Mouse (Mus musculus) CD4-positive, CD25-positive, alpha-beta regulatory T cell, adult 4 months (primary cell): ENCODE measurements around the gene Grk5. TPM values are rescaled to one million over a fixed set of nuclear protein-coding genes. Genes with fewer than 3 reads are reported as not detected.
"Not testable (repeated sequence)": the region's sequence is repeated elsewhere in the genome, so short reads cannot be mapped to it uniquely, and the experiment has no call there.

ENCODE experiments used
- ATAC-seq: one replicate; pipeline ENCODE4 v1.8.0; 2017
- polyA plus RNA-seq, 2 experiments: library from polyadenylated mRNA; unstranded; fragments of 100-300 nt; shearing (Covaris generic); gene quantifications; one replicate each; pipeline ENCODE4 v1.2.1; 2017

Grk5 gene
- polyA plus RNA-seq, 2 experiments from 2014 or later: 1.8 to 2.5 TPM

DNA sequence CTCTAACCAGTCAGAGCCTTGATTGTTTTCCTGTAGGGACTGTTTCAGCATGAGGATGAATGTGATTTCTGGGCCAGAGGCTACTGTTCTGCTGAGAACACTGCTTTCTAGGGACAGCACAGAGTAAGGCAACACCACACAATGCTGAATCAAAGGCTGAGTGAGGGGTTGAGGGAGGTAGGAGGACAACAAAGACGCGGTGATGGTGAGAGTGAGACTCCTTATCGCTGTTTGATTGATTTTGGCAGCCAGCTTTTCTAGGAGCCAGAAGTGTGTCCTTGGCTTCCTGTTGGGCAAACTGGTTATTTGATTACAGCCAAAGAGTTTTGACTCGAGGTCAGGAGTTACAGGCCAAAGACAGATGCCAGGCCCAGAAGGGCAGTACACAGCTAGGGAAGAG, 25.7 kb downstream of the Grk5 start:
- no peak for ATAC-seq

DNA sequence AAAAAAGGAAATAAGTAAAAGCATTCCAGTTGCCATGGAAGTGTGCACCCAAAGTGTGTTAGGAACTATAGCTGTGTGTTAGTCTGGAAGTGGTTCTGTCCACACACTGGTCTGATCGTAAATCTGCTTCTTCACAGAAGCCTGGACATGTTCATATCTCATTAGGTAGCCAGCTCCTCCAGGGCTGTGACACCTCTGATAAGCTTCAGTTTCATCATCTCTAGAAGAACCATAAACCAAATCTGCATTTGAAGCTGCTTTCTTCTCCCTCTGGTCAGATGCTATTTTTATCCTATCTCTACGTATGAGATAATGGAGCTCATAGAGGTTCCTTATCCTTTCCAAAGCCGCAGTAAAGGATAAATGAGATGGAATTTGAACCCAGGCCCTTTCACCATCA, 26.3 kb downstream of the Grk5 start:
- ATAC-seq: no peak

DNA sequence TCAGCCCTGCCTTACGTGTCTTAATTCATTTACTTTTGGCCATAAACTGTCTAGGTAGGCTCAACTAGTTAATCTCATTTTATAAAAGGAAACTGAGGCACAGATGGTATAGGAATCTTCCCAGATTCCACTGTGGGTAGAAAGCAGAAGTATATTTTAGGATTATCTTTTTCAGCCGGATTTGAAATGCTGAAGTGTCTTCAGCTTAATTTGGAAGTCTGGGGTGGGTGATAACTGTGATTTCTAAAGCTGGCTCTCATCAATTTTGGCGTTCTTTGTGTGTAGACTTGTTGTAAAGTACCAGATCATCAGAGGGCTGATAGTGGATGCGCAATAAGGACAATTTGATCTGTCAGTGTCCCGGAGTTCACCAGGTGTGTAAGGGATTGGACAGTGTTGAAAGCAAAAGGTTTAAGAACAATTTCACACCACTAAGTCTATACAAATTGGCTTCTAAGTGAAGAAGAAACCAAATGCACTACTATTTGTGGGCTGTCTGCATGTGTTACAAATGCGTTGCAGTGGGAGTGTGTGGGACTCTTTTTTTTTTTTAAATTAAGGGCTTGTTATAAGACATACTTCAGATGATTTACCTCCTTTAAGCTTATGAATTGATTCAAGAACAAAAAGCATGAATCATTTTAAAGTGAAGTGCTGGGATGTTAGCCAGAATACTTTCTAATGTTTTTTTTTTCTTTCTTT, 27.5 kb downstream of the Grk5 start:
- ATAC-seq: no peak

DNA sequence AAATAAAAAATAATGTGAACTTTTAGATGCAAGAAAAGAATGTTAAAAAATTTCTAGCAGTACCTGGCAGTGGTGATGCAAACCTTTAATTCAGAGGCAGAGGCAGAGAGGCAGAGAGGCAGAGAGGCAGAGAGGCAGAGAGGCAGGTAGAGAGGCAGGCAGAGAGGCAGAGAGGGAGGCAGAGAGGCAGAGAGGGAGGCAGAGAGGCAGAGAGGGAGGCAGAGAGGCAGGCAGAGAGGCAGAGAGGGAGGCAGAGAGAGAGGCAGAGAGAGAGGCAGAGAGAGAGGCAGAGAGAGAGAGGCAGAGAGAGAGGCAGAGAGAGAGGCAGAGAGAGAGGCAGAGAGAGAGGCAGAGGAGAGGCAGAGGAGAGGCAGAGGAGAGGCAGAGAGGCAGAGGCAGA, 35.0 kb downstream of the Grk5 start:
- not testable (repeated sequence) for ATAC-seq

DNA sequence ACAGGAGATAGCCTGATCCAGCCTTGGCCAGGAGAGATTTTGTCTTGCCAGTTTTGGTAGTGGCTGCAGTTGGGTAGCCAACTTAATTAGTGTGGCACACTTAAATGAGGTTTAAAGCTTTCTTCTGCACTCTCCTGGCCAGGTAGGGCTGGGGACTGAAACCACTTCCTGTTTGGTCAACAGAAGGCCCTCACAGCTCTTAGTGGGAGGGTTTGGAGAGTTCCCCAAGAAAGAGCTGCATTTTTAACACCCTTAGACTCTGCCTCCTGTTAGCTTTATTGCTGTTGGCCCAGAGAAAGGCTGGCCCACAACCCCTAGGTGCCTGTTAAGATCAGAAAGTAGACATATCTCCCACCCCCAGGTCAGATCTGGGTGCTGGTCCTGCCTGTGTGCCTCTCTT, 45.5 kb downstream of the Grk5 start:
- ATAC-seq: no peak

DNA sequence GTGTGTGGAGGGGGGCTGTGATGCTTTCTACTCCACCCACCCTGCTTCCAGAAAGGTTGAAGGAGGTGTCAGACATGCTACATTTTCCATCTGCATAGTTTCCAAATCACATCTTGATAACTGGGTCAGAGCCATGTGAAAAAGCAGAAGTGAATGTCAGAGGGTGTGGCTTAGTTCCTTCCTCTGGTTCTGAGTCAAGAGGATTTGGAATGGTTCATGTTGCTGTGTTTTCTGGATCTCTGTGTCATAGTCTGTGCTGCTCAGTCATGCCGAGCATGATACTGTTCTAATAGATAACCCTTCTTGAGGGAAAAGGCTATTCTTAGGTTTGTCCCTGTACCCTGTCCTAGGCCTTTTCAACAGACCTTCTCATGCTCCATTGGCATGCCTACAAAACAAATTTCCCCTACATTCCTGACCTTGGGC, 50.4 kb downstream of the Grk5 start:
- ATAC-seq: no peak

DNA sequence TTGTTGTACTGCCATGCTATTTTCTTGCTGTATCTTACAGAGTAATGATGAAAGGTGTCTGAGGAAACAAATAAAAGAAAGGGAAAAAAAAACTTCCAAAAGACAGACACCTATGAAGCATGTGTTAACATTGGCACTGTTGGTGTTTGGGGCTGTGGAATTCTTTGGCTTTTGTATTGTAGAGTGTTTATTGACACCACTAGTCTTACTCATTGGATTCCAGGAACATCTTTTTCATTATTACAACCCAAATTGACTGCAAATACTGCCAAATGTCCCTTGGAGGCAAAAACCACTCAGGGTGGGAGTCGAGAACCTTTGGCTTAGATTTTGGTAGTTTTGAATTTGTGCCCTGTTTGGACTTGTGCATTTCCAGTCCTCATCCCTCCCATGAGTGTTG, 51.3 kb downstream of the Grk5 start:
- no peak for ATAC-seq

DNA sequence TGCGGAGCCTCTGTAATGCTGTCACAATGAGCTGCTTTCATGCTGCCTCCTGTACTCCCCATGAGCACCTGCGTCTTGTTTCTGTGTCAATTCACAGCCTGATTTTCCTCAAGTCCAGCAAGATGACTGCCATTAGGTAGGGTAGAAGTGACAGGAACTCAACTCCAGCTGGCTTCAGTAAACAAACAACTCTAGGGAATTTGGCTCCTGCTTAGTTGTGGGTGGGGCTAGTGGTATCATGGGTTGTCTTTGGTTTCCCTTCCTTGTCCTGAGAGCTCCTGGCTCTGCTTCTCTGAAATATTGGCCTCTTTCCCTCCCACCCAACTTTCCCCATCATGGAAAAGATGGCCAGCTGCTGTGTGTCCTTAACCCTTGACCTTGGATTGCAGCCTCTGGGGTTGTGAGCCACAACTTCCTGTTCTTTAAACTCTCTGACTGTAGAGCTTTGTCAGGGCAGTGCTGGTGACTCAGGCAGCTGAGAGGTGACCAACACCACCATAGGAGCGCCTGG, 56.3 kb downstream of the Grk5 start:
- no peak for ATAC-seq

DNA sequence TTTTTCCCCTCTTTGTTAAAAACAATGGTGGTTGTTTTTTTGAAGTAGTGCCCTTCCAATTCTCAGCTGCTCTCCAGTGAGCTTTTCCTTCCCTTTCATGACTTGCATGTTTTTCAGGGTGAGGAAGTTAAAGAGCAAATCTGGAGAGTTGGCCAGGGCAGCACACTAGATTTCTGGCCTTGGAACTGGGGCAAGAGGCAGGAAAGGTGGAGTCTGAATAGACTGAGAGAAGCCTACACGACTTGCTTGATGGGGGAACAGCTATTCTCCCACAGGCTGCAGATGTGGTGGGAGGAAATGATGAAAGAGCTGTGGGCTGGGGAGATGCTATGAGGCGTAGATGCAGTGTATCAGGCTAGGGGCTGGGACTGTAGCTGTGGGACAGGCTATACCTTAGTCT, 57.1 kb downstream of the Grk5 start:
- no peak for ATAC-seq

DNA sequence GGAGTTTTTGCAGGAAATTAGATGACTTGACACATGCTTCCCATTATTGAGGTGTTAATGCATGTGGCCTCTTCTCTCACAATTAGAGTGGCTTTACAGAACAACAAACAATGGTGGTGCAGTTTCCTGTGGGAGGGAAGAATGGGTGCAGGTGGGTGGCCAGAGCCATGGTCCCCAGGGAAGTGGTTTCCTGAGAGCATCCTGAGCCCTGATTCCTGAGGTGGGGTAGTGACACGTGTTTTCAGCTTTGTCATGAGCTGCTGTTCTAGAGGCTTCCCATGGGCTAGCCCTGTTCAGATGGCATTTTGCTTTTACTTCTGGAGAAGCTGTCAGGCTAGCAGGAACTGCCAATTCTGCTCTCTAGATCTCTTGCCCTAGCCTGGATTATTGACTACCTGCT, 59.4 kb downstream of the Grk5 start:
- no peak for ATAC-seq

DNA sequence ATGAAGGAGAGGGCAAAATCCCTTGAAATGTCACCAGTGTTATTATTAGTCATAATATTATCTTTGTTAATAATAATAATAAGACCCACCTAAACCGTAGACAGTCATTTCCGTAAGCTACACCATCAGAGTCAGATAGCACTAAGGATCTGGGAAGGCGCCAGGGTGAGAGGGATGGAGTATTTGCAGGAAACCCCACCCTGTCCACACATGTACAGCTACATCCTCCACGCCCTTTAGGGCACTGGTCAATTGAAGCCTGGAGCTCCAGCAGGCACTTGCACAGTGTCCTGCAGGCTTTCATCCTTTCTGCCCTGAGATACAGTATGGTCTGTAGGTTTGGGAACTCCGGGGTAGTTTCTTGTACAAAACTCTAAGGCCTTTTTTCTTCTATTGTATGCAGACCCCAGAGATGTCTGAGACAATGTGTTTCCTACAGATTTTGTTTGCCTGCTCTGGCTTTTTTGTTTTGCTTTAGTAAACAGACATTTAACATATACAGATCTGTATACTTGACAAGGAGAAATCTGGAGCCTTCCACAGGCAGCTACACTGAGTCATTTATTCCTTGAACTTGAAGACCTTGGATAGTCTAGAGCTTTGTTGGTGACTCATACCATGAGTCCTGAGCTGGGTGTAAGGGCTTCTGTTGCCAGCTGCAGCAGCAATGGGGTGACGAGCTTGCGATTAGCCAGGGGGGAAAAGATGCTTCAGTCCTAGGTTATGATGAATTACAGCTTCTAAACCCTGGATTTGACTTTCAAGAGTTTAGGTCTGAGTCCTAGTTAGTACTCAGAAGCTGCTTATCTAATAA, 60.7 kb downstream of the Grk5 start:
- ATAC-seq: no peak

DNA sequence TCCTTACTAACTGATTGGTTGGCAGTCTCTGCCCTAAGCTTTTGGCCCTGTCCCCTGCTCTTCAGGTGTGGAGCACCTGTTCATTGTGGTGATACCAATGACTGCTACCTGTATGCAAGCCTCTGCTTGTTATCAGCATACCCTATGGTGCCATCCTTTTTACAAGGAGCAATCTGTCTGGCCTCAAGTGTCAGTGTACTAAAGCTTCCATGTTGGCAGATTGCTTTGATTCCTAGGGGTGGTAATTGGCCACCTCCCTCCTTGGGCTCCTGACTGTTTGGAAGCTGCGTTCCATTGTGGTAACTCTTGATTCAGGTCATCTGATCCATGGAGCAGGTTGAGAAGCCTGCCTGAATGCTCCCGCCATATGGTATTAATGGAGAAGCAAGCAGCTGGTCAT, 65.6 kb downstream of the Grk5 start:
- no peak for ATAC-seq

DNA sequence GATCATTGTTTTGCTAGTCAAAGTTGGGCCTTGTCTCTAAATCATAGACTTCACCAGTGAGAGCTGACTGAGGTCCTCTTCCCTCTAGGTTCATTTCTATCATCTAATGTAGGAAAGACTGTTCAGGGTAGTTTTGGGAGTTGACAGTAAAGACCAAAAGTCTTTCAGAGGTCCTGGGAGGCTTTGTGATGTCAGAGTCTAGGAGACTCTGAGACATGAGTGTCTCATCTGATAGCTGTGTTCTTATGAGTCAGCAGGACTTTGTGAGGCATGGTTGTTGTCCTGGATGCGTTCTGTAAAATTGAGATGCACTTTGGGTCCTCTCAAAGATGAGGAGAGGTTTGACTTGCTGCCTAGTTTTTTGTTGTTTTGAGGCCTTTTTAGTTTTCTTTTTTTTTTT, 66.2 kb downstream of the Grk5 start:
- no peak for ATAC-seq

DNA sequence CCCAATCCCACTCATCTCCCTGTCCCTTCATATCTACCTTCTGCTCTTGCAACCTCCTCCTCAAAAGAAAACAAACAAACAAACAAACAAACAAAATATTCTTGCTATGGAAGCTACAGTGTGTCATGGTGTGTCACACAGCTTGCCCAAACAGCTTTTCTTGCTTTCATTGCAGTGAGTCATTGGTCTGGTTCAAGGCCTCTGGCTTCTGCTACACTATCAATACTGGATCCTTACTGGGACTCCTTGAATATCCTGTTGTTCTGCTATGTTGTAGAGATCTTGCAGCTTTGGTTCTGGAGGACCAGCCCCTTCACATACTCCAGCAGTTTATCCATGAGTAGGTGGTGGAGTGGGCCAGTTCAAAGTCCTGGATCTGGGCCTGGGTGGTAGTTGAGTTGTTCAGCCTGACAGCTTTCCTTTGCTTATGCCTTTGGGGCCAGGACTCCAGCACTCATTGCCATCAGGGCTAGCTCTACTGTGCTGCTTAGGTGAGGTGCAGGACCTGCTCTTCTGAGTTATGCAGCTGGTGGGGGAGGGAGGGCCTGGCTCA, 66.7 kb downstream of the Grk5 start:
- no peak for ATAC-seq

DNA sequence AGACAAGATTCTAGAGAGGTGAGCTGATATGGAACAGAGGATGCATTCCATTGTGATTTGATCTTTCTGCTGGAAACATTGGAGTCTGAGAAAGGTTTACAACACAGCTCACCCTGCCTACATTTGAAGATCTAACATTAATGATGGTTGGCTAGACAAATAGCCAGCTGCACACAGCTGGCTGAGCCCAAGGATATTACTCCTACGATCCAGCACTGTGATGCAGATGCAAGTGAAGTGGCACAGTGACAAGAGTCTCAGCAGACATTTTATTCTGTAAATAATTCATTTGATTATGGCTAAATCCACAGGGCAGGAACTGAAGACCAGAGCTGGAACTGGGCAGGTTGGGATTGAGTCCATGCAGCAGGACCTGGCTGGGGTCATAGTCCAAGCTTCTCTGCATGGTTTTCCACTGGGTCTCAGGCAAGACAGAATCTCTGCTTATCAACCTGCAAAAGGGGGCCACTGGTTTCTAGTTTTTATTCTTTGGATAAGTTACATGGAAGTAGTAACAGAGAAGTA, 70.2 kb downstream of the Grk5 start:
- ATAC-seq: no peak

DNA sequence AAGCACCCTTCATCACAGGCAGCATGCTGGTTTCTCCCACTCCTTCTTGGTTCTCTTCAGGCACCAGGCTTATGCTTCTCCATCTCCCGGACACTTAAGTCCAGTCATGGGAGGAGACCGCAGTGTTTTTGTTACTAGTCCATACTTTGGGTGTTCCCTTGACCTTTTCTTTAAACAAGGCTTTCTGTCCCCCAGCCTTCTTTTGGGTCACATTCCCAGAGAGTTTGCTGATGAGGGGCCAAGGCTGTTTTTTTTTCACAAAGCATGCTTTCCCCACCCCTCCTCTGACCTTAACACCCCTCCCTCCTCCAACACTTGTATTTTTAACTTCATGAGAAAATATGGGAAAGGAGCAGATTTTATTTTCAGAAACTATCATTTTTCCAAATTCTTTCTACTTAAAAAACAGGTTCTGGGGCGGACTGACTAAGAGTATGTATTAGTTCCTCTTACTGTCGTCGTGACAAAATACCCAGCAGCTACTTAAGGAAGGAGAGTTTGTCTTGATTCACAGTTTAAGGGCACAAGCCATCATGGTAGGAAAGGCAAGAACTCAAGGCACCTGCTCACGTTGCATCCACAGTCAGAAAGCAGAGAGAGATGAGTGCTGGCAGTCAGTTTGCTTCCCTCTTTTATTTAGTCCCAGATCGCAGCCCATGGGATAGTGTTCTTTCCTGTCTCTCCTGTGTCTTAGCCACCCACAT, 73.0 kb downstream of the Grk5 start:
- no peak for ATAC-seq

DNA sequence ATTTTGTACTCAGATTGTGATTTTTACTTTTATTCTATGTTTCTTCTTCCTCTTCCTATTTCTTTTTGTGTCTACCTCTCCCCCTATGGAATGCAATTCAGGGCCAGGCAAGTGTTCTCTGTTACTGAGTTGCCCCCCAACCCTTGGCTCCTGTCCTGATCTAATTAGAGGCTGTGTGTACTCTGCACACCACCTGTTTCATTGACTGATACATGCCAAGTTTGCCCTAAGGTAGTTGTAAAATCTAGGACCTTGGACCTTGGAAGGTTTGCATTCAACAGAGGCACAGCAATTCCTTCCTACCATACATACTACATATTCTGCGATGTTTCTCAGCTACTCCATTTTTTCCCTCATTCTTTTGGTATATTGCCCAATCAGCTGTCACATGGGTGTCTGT, 78.4 kb downstream of the Grk5 start:
- no peak for ATAC-seq

DNA sequence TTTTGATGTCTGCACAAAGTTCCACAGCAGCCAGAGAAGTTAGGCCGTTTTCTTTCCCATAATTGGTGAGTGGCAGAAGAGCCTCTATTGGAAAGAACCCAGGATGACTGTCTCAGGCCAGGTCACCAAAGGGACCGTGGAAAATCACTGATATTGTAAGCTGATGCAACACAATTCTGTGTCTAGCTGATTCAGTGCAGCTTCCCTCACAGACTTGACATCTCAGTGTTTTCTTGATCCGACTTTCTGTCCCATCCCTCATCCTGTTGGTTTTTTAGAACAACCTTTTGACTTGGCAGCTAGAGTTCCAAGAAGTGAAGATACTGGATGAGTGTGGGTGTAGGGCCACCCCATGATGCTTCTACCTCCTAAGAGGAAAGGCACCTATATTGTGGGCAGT, 80.9 kb downstream of the Grk5 start:
- no peak for ATAC-seq

DNA sequence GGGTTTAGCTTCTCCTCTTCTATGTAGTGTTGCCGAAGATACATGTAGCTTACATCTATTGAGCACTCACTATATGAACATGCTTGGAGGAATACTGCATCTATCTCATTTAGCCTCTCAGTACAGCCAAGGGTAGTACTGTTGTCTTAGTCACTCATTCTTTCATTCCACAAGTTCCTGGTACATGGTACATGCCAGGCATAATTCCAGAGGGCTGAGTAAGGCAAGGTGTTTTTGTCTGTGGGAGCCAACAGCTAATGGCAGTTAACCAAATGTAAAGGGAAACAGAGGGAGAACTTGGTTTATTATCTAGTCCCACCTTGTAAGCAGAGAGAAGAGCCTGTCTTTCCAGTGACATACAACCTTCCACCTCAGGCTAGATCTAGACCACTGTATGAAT, 82.0 kb downstream of the Grk5 start:
- no peak for ATAC-seq

DNA sequence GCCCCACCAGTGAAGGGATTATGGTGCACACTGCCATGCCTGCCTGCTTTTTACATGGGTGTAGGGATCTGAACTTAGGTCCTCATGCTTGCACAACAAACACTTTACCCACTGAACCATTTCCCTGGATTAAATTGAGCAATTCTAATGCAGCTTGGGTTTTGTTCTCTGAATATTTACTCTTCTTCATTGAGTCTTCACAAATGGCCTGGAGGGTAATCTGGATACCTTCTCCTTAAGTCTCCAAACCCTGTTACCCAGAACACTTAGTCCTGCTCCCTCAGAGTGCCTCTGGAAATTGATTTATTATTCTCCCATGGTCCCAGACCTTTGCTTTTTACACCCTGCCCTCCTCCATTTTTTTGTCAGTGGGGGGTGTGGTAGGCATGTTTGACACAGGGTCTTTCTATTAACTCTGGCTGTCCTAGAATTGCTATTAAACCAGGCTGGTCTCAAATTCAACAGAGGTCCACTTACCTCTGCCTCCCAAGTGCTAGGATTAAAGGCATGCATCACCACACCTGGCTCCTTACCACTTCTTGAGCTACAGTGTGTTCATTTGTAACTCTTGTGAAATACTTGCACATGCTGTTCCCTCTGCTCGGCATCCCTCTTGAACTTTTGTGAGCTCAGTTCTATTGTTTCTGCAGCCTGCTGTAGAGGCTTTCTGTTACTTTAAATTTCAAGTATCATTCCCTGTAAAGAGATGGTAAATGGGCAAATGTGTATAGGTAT, 82.9 kb downstream of the Grk5 start:
- ATAC-seq: no peak

DNA sequence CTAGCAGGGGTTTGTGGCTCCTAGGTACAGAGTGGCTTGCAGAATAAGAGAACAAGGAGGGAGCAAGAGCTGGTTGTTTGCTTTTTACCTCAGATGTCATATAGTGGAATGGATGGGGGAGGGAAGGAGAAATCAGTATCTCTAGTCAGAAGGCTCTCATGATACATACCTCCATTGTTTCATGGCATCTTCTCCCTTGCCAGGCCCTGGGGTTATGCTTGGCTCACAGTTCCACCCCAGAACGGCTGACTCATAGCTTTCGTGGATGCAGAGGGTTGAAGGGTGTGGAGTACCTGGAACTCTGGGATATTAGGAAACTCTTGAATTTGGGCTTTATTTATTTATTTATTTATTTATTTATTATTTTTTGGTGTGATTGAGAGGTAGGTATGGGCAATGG, 84.0 kb downstream of the Grk5 start:
- ATAC-seq: no peak

DNA sequence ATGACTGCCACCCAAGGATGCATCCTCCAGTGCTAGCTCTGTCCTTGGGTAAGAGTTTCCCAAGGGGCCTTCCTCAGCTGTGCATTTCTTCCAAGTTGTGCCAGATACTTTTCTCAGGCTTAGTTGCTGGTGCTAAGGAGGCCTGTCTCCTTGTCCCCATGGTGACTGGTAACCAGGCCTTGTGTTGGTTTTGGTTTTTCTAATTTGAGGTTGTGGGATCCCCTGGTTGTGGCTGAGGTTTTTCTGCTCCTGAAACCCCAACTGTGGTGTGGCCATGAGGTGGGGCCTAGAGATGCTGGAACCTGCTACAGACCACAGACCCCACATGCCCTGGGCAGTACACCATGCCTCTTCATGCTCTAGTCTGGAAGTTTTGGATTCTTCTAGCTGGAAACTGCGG, 90.0 kb downstream of the Grk5 start:
- no peak for ATAC-seq
